Mouse (Mus musculus) limb, embryonic 13.5 days (tissue): ENCODE data around the gene Gm21677. TPM values are rescaled to one million over a fixed set of nuclear protein-coding genes. Genes with fewer than 3 reads are reported as not detected.
"Not testable (repeated sequence)": the region's sequence is repeated elsewhere in the genome, so short reads cannot be mapped to it uniquely, and the experiment has no call there.

Source experiments
- ATAC-seq: fragments of 200-750 bp; cut with Nextera tagmentation; 2 replicates; pipeline ENCODE4 v1.8.0; 2017; ENCODE audit warnings: low read depth, moderate number of reproducible peaks, moderate TSS enrichment; ENCODE audit not compliant: low FRiP score
- H3K27ac ChIP-seq: fragments of 300-500 bp; sonication (generic); 2 replicates; pipeline ENCODE4 v1.5.1; 2015; ENCODE audit warnings: inconsistent platforms, mild to moderate bottlenecking, moderate library complexity
- H3K27me3 ChIP-seq: fragments of 300-500 bp; sonication (generic); 2 replicates; pipeline ENCODE4 v1.6.1; 2015; ENCODE audit warnings: mild to moderate bottlenecking, inconsistent platforms
- H3K36me3 ChIP-seq: fragments of 300-500 bp; sonication (generic); 2 replicates; pipeline ENCODE4 v1.6.1; 2015; ENCODE audit warnings: inconsistent platforms, mild to moderate bottlenecking, moderate library complexity
- H3K4me1 ChIP-seq: fragments of 300-500 bp; sonication (generic); 2 replicates; pipeline ENCODE4 v1.6.1; 2015; ENCODE audit warnings: inconsistent platforms
- H3K4me2 ChIP-seq: fragments of 300-500 bp; sonication (generic); replicated peaks from 2 replicates; pipeline ENCODE4 v1.6.1; 2015; ENCODE audit warnings: inconsistent platforms, mild to moderate bottlenecking, moderate library complexity
- H3K4me3 ChIP-seq: fragments of 300-500 bp; sonication (generic); 2 replicates; pipeline ENCODE4 v1.5.1; 2015; ENCODE audit warnings: moderate library complexity, mild to moderate bottlenecking, inconsistent platforms
- H3K9ac ChIP-seq: fragments of 300-500 bp; sonication (generic); 2 replicates; pipeline ENCODE4 v1.6.1; 2015; ENCODE audit warnings: mild to moderate bottlenecking, inconsistent platforms
- H3K9me3 ChIP-seq: fragments of 300-500 bp; sonication (generic); 2 replicates; pipeline ENCODE4 v1.6.1; 2016; ENCODE audit warnings: inconsistent platforms
- WGBS: fragments of 180-500 bp; shearing (Covaris S2); methylation state at CpG from one replicate; pipeline ENCODE4 v1.1.7; 2015; 5-methylcytosine and 5-hydroxymethylcytosine counted together
- polyA plus RNA-seq: library from polyadenylated mRNA; unstranded; fragments of >200 nt; fragmentation: Nextera tagmentation; extraction: Ambion mirVana; gene quantifications from 2 replicates; pipeline ENCODE4 v1.2.1, GENCODE M21; 2015

Gene Gm21677
- polyA plus RNA-seq: not detected in 2 replicates

DNA sequence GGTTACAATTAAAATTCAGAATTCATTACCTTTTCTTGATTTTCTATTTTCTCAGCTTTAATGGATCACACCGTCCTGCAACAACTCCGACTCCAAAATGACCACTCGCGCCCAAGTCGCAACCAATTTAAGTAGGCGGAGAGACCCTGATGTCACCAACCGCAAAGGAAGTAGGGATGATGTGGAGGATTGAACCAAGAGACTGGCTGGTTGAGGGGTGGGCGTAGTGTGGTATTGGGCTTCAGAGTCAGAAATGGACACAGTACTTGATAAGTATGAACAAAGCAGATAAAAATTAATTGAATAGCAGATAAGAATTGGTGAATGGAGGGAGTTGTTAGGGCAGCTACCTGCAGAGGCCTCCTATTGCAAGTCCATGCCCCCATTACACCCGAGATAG is at the start of gene Gm21677:
Gene Gm21677, minus strand, starts transcription at position 101 of the 400 bp plus-strand sequence.
- ATAC-seq: not testable (repeated sequence)

DNA sequence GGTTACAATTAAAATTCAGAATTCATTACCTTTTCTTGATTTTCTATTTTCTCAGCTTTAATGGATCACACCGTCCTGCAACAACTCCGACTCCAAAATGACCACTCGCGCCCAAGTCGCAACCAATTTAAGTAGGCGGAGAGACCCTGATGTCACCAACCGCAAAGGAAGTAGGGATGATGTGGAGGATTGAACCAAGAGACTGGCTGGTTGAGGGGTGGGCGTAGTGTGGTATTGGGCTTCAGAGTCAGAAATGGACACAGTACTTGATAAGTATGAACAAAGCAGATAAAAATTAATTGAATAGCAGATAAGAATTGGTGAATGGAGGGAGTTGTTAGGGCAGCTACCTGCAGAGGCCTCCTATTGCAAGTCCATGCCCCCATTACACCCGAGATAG is 39.0 kb upstream of the Gm21677 start, which contains the start of gene Gm21693:
Gene Gm21693, minus strand, starts transcription at position 101 of the 400 bp plus-strand sequence.
- WGBS: no CpG with 5 or more reads among the region's 9 CpGs
- ATAC-seq: not testable (repeated sequence)

More for the DNA sequence above, at the start of gene Gm21677:
- H3K9me3 ChIP-seq, H3K4me1 ChIP-seq, H3K27ac ChIP-seq, H3K27me3 ChIP-seq, H3K36me3 ChIP-seq, H3K9ac ChIP-seq, H3K4me3 ChIP-seq, H3K4me2 ChIP-seq: not testable (repeated sequence)
- no CpG with 5 or more reads among the region's 9 CpGs for WGBS

DNA sequence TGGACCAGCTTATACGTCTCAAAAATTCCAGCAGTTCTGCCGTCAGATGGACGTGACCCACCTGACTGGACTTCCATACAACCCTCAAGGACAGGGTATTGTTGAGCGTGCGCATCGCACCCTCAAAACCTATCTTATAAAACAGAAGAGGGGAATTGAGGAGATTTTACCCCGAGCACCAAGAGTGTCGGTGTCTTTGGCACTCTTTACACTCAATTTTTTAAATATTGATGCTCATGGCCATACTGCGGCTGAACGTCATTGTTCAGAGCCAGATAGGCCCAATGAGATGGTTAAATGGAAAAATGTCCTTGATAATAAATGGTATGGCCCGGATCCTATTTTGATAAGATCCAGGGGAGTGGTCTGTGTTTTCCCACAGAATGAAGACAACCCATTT is 34.4 kb upstream of the Gm21677 start:
- H3K4me2 ChIP-seq, H3K9me3 ChIP-seq, H3K4me3 ChIP-seq, H3K27ac ChIP-seq, H3K36me3 ChIP-seq, H3K9ac ChIP-seq, H3K27me3 ChIP-seq, ATAC-seq, H3K4me1 ChIP-seq: not testable (repeated sequence)
- no CpG with 5 or more reads among the region's 11 CpGs for WGBS

More for the DNA sequence above, 39.0 kb upstream of the Gm21677 start, which contains the start of gene Gm21693:
- not testable (repeated sequence) for H3K9ac ChIP-seq, H3K27ac ChIP-seq, H3K4me2 ChIP-seq, H3K4me3 ChIP-seq, H3K4me1 ChIP-seq, H3K36me3 ChIP-seq, H3K27me3 ChIP-seq, H3K9me3 ChIP-seq

Other genes with a start within 250 kb of the Gm21677 start
- not detected in 2 replicates for gene Gm21693, start 38.9 kb upstream of the Gm21677 start, polyA plus RNA-seq
- gene Gm21704, start 103.7 kb upstream of the Gm21677 start, polyA plus RNA-seq: not detected in 2 replicates
- gene Gm21708, start 103.7 kb upstream of the Gm21677 start, polyA plus RNA-seq: not detected in 2 replicates